Mouse (Mus musculus) retina, postnatal 1 day (tissue): Measurements from ENCODE around the gene Parl.

ENCODE experiments used
- DNase-seq: peaks from one replicate; pipeline ENCODE4 v3.0.0-alpha.2; 2012

Parl gene

DNA sequence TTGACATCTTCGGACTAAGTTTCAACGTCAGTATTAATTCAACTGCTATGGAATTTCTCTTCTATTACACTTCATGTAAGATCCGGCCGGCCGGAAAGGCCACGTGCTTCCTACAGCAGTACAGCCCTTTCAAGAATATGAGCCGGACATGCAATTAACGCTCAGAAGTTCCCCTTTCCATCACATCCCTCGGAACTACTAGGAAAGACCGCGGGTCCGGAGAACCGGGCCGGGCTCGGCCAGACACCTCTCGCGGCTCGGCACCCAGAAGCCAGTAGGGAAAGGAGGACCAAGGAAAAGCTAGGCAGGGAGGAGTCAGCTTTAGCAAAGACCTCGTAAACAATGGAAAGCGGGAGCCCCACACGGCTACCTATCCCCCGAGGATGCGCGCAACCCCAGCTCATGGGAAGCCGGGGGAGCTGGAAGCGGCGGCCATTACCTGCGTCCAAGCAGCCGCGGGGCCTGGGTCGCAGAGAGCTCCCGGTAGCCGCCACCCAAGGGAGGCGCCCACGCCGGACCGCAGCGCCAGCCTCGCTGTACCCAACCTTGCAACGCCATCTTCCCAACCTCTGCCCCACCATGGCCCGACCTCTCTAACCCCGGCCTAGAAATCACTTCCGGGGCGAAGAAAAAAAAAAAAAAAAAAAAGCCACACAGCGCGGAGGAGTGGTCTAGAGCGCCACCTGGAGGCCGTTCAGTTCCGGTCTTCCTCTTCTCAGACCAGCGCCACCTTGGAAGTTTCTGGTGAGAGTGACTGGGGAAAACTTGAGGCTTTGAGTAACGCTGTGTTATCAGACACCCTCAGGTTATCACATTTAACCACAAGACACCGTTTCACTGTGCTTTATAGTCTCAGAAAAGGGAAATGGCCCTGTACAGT lies at the start of gene Parl:
Gene Parl, minus strand, starts transcription at position 618 of the 880 bp plus-strand sequence.
- peak; percentile 95 for DNase-seq

DNA sequence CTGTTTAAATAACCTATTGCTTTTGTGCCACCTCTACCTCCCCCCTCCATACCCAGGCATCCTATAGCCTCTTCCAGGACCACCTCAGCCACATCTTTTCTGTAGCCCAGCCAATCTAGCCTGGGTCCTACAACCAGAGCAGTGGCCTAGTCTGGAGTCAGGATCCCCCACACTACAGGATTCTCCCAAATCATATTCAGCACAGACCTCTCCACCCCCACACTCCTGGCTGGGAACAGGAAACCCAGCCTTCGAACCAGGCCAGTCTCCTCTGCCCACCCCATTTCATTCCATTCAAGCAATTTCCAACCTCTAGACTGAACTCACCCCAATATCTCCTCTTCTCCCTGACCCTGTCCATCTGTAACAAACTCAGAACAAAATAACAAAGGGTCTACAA lies 43.3 kb upstream of the Parl start:
- DNase-seq = no peak

DNA sequence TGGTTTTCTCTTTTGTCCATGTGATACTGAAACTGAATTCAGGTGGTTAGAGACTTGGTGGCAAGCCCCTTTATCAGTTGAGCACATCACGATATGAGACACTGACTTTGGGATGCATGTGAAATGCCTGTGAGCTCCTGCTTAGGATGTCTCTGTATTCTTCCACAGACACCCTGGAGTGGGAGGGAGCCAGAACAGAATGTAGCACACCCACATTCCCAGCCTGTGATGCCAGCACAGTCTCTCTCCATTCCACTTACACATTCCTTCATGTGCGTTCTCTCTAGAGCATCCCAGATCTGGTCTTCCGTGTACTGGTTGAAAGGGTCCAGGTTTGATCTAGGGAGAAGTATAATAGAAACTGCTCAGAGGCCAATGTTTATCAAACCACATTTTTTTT lies 36.4 kb upstream of the Parl start:
- no peak for DNase-seq

DNA sequence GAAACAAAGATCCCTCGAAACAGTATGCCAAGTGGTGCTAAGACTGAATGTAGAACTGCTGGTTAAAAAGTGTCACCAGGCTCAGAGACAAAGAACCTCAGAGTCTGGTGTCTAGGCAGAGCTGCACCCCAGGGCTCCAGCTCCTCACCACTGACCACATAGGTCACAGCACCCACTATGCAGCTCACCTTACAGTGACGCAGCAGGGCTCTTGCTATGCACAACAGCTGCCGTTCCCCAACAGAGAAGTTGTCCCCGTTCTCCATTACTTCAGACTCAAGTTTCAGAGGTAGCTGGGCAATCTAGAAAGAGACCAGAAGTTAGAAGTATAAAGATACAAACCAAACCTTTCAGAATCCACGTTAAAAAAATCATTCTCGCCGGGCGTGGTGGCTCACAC lies 32.7 kb upstream of the Parl start:
- DNase-seq = no peak

DNA sequence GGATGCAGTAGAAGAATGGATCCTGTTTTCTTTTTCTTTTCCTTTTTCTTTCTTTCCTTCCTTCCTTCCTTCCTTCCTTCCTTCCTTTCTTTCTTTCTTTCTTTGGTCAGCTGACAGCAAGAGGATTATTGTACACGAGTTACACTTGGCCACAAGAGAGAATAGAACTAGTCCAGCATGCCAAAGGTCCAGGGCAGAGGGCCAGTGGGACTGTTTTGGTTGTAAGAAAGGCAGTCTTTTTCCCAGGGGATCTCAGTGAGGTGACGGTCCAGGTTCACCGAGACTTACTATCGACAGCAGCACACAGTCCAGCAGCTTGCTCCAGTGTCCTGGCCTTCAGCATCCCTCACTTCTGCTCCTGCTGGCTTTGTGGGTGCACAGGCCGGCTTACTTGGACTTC lies 26.1 kb upstream of the Parl start:
- no peak for DNase-seq

DNA sequence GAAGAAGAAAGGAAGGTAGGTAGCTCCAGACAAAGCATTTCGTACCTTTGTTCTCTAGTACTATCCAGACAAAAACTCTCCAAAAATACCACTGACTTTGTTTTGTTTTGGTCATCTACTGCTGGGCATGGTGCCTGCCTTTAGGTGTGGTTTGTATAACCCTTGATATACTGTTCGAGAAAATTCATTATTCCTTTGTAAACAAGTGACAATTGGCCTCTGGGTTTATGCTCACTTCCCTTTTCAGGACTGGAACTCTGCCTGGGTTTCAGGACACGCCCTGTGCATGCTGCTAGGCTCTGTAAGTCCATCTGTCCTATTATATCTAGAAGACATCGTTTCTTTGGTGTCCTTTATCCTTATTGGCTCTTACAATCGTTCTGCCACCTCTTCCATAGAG lies 23.1 kb upstream of the Parl start, which contains the start of gene Cyp2ab1:
Gene Cyp2ab1, minus strand, starts transcription at position 119 of the 400 bp plus-strand sequence.
- DNase-seq = no peak

DNA sequence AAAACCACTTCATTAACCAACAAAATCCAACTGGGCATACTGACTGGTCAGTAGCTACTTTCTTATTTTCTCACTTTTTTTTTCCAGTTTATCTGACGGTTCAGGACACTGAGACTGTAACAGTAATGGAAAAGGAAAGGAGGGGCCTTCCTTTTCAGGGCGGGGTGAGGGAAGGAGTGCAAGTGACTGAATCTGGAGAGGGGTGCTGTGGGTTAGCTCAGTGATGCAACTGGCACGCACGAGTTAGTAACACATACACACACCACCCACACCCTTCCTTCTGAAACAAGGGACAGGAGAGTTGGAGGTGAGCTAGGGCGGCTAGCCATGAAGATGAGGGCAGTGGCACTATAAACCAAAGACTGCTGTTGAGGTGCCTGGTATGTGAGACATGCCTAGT lies 21.7 kb upstream of the Parl start:
- no peak for DNase-seq

DNA sequence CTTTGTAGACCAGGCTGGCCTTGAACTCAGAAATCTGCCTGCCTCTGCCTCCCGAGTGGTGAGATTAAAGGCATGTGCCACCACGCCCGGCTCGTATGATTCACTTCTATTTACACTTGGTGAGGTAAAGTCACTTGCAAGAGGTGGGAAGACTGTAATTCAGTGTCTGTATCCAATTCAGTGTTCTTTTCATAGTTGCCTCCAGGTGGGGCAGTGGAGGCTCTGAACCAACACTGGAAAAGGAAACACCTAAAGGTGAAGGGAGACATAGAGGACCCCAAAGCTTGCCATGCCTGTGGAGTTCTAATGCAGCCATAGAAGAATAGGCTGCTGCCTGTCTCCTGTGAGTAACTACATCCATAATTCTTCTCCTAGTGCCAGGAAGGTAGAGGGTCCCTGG lies 20.1 kb upstream of the Parl start:
- DNase-seq = no peak

DNA sequence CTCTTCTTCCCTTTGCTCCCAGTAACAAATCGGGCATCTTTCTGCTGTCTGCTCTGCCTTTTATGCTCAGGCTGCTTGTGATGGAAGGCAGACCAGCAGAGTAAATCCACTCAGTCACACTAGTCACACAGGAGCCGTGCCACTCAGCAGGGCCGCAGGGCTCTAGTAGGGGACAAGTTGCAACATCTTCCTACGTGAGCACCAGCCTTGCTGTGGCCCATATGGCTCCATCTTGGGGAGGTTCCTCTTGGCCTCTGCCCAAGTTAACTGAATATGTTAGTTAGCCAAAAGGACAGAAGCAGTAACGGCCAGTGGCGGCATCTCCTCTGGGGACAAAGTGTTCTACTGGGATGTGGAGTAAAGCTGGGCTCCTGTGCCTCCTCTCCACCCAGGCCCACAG lies 14.6 kb upstream of the Parl start:
- no peak for DNase-seq

DNA sequence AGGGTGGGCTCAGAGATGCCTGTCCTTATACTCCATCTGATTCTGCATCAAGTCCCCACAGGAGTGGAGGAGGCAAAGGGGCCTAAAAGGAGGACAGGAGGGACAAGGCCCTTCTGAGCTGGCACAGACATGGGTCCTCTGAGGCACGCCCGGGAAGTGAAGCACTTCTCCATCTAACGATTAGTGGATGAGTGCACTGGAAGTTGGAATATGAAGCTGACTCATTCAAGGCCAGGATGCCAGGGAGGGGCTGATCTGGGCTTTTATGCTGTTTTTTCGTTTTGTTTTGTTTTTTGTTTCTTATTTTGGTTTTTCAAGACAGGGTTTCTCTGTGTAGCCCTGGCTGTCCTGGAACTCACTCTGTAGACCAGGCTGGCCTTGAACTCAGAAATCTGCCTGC lies 13.1 kb upstream of the Parl start:
- no peak for DNase-seq

DNA sequence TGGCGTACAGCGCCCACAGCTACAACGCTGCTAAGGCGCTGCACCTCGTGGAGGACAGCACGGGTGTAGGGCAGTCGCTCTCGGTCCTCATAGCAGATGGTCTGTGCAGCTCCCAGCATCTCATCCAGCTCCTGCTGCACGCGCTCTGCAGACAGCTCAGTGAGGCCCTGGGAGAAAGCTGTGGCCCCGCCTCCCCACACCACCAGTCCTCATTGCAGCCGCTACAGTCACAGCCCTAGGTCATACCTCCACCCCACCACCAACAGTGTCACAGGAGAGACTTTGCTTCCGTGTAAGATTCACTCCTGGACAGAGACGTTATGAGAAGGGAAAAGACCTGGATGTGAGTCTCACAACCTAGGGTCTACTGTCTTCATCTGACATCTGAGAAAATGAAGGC lies 10.1 kb upstream of the Parl start:
- no peak for DNase-seq

DNA sequence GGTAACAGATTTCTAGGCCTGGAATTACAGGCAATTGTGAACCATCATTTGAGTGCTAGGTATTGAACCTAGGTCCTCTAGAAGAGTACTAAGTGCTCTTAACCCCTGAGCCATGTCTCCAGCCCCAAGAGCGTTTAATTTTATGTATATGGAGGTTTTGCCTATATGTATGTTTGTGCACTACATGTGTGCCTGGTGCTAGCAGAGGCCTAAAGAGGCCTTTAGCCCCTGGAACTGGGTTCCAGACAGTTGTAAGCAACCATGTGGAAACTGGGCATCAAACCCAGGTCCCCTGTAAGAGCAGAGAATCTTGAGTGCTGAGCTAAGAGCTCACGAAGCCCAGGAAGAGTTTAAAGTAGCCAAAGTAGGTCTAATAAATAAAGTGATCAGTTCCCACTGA lies 2.1 kb downstream of the Parl start:
- DNase-seq = no peak

DNA sequence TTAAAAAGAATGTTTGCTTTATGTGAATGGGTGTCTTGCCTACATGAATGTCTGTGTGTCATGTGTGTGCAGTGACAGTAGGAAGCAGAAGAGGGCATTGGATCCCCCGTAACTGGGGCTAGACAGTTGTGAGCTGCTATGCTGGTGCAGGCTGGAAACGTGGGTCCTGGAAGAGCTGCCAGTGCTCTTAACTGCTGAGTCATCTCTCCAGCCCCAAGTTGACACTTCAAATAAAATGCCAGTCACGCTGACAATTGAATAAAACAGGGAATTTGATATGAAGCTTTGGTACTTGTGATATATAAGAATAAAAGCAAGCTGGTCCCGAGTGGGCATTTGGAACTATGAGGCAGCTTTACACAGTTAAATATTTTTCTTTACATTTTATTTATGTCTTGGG lies 21.9 kb downstream of the Parl start:
- no peak for DNase-seq

DNA sequence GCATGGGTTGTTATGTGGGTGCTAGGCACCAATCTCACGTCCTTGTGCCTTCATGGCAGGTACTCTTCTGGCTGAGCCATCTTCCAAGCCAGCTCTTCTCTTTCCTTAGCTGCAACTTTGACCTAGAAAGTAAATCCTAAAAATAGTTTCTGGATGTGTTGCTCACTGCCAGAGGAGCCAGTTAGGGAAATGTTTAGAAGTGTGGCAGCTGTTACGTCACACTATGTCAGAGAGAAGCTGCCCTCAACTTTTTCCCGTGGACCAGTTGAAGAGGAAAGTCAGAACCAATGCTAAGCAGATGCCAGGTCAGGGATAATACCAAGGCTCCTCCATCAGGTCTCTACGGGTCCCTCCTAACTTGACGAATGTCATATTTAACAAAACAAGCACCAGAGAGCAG lies 22.8 kb downstream of the Parl start:
- DNase-seq = no peak

DNA sequence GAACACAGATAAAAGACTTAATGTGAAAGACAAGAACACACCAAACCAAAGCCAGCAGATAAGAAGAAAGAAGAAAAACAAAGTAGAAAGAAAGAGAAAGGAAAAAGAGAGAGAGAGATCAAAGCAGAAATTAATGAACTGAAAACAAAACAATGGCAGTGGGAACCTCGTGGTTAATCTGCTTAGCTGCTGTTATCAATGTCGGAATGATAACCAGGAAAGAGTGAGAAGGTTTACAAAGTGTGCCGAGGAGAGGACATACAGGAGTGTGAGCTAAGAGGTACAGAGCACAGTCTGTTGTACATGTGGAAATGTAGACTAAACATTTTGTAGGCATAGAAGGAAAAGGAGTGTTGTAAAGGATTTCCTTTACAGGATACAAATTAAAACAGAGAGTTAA lies 29.2 kb downstream of the Parl start:
- no peak for DNase-seq

DNA sequence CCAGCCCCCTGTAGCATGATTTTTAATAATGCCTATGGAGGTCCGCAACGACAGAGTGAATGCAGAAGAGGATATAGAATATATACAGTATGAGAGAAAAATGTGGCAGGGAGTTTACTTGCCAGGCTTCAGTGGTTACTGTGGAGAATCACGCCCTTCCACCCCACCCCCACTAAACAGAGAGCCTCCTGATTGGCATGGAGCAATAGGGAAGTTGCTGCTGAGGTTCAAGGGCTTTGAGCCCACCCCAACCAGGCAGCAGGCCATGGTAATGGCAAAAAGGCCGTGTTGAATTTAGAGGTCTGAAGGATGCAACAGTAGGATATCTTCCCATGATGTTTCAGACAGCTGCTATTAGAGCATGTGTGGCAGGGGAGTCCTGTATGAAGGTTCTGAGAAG lies 30.8 kb downstream of the Parl start:
- DNase-seq = no peak

DNA sequence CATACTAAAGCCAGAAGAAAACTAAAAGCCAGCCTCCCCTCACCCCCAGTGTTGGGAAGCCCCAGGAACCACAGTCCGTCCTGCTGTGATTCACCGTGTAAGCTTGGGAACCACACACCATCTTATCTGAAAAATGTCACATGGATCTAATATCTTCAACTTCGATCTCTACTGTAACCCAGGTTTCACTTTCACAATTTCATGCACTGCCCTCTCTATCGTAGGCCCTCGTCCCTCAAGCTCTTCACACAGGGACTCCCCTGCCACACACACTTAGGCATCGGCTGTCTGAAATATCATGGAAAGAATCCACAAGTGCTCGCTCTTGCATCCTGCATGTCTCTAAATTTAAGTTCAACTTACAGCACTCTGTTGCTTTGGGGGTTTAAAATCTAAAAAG lies 37.1 kb downstream of the Parl start:
- DNase-seq = no peak

DNA sequence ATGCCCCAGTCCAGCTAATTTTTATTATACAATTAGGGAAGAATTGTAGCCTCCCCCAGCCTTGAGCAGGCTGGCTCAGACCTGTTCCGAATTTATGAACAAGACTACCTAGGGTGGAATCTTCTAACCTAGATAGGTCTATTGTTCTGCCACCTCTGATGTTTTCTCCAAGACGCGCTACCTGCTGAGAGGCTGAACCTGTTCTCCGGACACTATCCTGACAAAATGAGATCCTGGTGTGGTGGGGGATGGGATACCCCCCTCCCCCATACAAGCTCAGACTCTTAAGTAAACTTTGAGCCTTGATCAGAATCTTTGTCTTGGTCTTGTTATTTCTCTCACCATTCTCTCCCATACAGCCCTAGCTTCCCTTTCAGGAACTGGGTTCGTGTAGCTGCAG lies 44.3 kb downstream of the Parl start:
- DNase-seq = no peak

DNA sequence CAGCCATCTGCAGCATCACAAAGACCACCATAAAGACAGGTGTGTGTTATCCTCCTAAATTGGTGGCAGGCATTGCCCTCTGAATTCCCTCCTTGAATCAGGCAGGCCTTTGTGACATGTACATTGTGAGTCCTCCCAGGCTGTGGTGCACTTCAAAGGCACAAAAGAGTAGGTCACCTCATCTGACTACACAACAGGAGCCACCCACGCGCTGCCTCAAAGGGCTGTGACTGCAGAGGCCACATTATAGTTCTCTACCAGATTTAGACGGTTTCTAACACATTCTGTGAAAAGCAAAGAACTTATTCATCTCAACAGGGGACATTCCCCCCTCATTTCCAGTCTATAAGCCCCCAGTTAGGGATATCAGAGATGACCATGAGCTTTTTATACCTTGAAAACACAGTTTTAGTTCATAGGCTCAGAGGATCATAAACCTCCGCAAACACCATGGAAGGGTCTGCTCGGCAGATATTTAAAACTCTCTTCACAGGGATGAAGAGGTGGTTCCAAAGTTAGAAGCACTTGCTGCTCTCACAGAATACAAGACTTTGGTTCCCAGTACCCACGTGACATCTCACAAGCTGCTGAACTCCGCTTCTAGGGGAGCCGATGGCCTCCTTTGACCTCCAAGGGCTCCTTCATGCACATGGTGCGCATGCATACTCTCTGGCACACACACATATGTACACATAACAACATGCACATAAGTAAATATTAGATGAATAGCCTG lies 53.6 kb downstream of the Parl start:
- no peak for DNase-seq

DNA sequence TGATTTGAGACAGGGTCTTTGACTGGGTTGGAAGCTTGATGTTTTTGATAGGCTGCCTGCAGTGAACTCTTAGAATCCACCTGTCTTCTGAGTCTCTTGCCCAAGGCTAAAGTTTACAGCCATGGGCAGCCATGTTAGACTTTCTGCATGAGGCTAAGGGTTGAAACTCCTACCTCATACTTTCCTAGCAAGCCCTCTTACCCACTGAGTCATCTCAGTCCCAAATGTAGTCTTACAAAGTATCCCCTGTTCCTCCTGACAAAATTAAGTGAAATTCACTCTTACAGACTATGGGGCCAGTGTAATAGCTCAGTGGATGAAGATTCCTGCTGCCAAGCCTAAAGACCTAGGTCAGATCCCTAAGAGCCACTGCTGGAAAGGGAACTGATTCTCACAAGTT lies 55.1 kb downstream of the Parl start:
- DNase-seq = no peak

DNA sequence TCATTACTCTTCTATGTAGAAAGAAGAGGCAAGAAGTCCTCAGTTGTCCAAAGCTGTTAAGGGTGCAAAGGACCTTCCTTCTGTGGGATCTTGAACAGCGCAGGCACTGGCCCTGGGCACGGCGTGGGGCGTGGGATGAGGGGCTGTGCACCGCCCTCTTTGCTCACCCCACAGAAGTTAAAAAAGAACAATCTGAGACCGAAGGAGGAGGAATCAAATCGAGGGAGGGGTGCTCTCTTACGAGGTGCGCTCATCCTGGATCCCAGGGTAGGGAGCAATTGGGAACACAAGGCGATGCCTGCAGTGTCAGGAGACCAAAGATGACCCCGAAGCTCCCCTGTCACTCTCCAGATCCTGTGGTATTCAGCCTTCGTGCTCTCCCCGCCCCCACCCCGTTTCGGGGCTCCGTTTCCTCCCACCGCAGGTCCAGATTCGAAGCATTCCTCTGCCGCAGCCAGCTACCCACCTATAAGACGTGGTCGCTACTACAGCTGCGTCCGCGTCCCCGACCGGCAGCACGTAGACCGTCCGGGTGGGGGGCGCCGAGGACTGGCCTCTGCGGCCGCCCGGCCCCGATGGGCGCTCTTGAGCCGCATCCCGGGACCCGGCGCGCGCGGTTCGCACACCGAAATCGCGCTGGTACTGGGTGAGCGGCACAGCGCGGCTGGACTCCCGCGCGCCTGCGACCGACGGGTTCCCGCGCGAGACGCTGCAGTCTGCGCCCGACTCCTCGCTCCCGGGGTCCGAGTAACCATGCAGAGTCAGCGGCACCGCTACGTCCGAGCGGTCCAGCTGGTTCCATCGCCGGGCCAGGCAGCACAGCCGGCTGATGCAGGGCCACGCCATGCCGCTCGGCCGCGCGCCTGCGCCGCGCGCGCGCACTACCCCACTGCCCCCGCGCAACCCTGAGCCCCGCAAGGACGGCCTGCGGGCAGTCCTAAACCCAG lies 61.4 kb downstream of the Parl start, which contains the start of gene Map6d1:
Gene Map6d1, minus strand, starts transcription at position 891 of the 947 bp plus-strand sequence.
- DNase-seq = peak; percentile 74

DNA sequence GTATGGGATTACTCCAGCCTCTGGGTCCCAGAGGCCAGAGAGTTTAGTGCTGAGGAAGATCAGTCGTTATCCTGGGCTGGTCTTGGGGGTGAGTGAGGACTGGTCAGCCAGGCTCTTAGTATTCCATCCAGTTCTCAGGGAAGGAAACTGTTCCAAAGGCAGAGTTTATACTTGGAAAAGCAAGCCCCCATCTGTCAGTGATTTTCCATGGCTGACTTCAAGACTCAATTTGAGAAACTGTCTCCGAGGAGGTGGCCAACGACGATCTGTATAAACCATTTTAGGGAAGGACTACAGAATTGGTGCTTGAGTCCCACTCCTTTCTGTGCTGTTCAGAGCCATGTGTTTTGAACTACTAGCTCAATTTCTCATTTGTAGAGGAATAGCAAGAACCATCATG lies 63.5 kb downstream of the Parl start:
- no peak for DNase-seq

DNA sequence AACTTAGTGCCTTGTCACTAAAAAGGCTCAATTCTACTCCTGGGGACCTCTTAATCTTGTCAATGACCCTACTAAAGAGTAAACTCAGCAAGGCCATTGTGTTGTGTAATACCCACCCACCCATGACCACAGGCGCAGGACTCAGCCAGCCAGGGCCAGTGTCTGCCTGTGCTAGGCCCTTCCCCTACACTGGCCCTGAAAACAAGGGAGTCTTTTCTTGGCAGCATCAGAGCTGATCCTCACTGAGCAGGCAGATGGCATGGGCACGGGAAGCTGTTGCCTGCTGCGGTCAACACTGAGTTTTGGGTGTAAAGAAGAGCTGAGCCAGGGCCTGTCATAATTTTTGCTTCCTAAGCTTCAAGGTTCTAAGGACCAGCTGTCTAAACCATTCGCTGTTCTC lies 64.8 kb downstream of the Parl start:
- DNase-seq = peak; percentile 50
